Mouse (Mus musculus): ENCODE results near the gene Pak1ip1.

Gene Pak1ip1

DNA sequence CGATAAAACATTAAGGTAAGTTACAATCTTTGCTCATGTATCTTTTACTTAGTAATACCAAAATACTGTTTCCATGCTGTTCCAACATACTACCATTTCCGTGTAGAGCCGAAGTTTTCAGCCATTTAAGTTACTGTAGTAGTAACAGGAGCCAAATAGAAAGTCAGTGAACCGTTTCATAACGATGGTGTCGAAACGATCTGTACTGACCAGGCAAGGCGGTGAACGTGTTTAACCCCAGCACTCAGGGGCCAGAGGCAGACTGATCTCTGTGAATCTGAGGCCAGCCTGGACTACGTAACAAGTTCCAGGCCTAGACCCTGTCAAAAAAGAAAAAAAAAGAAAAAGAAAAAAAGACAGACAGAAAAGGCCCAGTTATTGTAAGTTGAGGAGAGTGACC, 7.4 kb downstream of the Pak1ip1 start:
- DNase-seq: no peak

DNA sequence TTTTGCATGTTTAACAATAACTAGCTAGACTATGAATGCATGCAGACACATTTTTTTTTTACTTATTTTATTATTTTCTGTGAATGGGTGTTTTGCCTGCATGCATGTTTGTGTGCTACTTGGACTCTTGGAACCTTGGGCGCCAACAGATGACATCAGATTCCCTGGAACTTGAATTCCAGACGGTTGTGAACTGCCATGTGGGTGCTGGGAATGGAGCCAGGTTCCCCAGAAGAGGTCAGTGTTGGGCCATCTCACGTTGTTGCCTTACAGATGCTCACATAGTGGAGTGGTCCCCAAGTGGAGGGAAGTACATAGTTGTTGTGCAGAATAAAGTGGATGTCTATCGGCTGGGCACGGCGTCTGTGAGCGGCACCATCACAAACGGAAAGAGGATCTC, 8.1 kb downstream of the Pak1ip1 start:
- DNase-seq: no peak

DNA sequence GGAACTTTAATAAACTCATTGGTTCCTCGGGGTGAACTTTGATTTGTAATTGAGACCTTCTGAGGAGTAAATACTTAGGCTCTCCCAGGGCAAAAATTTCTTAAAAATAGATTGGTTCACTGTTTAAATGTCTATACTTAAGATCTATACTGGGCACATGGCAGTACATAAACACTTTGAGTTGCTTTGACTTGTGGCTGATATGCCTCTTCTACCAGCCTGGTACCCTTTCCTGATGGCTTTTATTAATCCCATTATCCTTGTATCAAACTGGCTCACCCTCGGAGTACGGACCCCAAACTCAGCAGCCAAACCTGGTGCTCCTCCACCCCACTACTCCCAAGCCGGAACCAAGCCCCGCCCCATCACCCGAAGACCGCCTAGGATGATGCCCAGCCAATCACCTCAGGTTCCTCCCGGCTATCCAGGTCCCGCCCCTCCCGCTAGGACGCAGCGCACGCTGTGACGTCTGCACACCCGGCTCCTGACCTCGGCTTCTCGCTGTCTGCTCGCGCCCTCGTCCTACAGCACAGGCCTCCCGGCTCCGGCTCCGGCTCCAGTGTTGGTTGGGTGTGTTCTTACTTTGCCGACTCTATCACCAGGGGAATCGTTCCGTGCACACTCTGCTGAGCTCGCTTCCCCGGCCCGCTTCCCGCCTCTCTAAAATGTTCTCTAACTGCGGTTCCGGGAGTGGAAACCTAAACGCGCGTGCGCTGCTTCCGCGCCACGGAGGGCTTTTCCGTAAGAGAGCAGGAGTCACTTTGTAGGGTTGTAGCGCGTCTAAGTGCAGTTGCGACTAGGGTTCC, 15.2 kb downstream of the Pak1ip1 start, which contains the start of gene Tmem14c:
Gene Tmem14c (plus strand): TSS at position 464 of the 806 bp plus-strand sequence.
- DNase-seq: peak; percentile 97 to 98

GRCm38 (mm10) chr13:41016797-41017405, 16.1 kb downstream of the Pak1ip1 start:
- DNase-seq: peak; percentile 13 to 46

- DNase-seq: no peak
These were observed 17.0 kb downstream of the Pak1ip1 start for GRCm38 (mm10) chr13:41017832-41018231.

- no peak for DNase-seq
These were observed 17.4 kb downstream of the Pak1ip1 start for GRCm38 (mm10) chr13:41018236-41018635.

GRCm38 (mm10) chr13:41018756-41019591, 18.2 kb downstream of the Pak1ip1 start:
- no peak for DNase-seq

DNA sequence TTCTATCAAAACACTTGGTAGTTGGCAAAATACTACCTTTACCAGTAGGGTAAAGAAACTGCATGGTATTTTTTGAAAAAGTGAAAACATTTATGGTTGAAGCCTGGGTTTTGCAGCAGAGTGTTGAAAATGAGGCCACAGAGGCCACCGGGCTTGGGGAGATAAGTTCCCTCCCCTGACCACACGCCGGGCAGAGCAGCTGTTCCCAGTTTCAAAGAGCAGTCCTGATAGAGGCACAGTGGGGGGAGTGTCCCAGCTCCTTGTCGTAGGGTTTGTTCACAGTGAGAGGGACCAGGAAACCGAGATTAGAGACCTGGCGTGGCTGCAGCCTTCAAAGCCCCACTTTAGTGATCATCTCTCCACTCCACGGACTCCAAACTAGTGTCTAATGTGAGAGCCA, 19.7 kb downstream of the Pak1ip1 start:
- no peak for DNase-seq

GRCm38 (mm10) chr13:41021607-41022006, 20.8 kb downstream of the Pak1ip1 start:
- no peak for DNase-seq

DNA sequence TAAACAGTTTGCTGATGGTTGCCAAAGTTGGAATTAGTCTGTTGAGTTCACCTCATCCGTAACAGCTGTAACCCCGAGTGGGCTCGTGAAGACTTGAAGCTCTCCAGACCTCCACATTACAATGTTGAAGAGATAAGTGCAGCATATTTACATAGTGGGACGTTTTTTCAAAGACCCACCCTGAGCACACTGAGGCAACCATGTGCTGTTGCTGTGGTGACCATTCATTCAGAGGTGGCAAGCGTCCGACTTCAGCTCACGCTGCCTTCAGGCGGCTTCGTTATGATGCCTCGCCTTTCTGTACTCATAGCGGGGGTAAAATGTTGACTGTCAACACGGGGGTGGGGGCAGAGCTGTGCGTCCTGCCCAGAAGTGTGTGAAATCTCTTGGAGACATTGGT, 21.3 kb downstream of the Pak1ip1 start:
- DNase-seq: no peak

DNA sequence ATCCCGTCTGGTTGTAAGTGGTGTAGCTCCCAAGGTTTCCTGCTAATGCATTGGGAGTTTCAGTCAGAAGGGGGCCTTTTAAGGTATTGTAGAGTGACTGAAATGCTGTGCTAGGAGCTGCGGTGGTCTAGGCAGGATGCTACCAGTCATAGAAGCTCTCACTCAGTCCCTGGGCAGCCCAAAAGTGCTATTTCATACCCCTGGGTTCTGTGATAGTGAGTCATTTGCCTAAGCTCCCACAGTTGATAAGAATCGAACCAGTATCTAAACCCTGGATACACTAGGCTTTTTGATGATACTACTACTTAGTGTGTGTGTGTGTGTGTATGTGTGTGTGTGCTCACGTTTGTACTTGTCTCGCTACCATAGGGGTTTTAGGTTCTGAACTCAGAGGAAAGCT, 29.3 kb downstream of the Pak1ip1 start:
- DNase-seq: no peak

DNA sequence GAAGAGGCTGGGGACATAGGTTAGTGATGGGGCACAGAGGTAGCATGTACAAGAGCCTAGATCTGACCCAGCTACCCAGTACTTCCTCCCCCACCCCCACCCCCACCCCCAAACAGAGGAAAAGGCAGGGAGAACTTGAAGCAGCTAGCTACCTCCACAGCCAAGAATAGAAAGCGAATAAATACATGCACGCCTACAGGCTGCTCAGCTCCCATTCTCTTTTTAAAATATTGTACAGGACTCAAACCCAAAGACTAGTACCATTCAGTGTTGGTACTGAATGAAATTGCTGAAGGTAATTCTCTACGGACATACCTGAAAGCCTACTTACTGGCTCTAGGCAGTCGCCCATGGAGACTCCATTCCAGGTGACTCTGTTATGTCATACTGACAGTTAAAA, 41.7 kb downstream of the Pak1ip1 start:
- no peak for DNase-seq

GRCm38 (mm10) chr13:41045901-41046300, 45.1 kb downstream of the Pak1ip1 start:
- DNase-seq: no peak

DNA sequence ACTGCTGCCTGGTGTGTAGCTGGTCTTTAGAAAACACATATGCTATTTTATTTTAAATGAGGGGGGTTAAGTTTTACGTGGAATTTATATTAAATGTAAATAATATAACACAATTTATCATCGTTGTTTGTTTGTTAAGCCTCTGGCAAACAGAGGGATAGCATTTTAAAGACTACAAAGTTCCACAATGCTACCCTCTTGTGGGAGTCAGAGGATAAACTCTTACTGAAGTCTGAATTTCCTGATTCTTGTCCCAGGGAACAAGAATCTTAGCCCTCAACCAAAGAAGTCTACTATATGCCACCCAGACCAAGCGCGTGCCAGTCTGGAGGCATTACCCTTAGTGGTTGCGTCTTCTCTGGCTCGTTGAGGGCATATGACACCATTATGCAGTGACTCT, 46.5 kb downstream of the Pak1ip1 start:
- DNase-seq: no peak

DNA sequence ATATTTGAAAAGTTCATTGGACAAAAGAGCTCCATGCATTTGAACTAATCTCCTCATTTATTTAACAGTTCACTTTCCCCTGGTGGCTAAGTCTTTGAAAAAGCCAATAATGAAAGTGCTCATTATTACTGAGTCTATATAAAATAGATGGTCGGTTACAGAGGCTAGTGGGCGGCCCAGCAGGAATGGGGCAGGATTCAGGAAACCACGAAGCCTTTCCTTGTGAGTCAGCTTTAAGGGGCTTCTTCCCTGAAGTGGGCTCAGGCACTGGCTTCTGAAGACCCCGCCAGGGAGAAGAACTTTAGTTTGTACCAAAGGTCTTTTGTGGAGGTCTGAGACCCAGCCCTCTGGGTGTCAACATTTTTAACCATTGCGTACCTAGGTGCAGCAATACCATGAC, 51.1 kb downstream of the Pak1ip1 start:
- no peak for DNase-seq

Measured in kidney, postnatal 25 days (tissue).